Comparison of ENCODE assay signal across 26 mouse cellular contexts in the genomic region with DNA sequence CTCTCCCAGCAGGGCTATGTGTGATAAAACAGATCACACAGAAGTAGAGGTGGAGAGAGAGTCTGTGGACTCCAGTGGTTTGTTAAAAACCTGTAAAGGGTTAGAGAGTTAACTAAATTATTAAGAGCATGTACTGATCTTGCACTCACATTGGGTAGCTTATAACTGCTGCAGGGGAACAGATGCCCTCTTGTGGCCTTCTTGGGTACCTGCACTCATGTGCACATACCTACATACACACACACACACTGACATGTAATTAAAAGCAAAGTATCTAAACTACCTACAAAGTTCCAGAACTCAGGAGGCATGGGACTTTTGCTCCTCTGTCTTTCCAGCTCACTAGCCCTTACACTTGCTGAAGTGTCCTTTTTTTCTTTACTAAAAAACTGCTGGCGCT.
A peak's percentile ranks its signal among the peaks of the same experiment; 100 is the strongest.
DNase-seq lines count a peak whose midpoint lies in the region; ATAC-seq and TF ChIP-seq lines count a peak whose summit lies in the region.
"Had no signal": no experiment of that assay in that cellular context is flagged by ENCODE, and none has a peak within 500 bp of the region (broad histone marks: within the 10 kb centered on the region; RNA-seq: fewer than 3 reads in every experiment).

No protein-coding gene starts in this region.

- no peaks in the 10 kb centered on the region for H3K36me3 ChIP-seq in kidney, adult 2 months (ENCODE audit: control insufficient read depth, insufficient read depth, low read length)
- H3K36me3 ChIP-seq in lung, postnatal 0 days (ENCODE audit: insufficient read depth, low read length) = no peaks in the 10 kb centered on the region
- no peaks in the 10 kb centered on the region for H3K36me3 ChIP-seq in ES-E14 (ENCODE audit: control insufficient read depth, insufficient read depth, low read length, poor library complexity, severe bottlenecking)
- H3K36me3 ChIP-seq in splenic B cell, adult 2 months (ENCODE audit: control insufficient read depth, insufficient read depth, low read length, poor library complexity, severe bottlenecking) = no peaks in the 10 kb centered on the region; the same call in 1 of the 2 replicates
- no peaks in the 10 kb centered on the region for H3K36me3 ChIP-seq in forebrain, embryonic 16.5 days (ENCODE audit: control insufficient read depth, insufficient read depth)
- H3K36me3 ChIP-seq: embryonic facial prominence, embryonic 10.5 days; heart, embryonic 12.5 days; hindbrain, embryonic 10.5 days; limb, embryonic 12.5 days; liver, embryonic 13.5 days; midbrain, embryonic 13.5 days; neural tube, embryonic 12.5 days; stomach, embryonic 15.5 days had no signal

- in situ Hi-C loops in ES-E14 (cut with MboI; ENCODE audit: low sequenced_read_pairs in 2 of 2, unreplicated experiment in 2 of 2) = loop anchor here in 1 of 2 experiments (10.0 kb wide), 1 partner anchor 536 kb away; no protein-coding TSS in a partner anchor

- H3K4me3 ChIP-seq in kidney, adult 2 months (ENCODE audit: insufficient read depth, low read depth, low read length) = no peak overlapping the region
- no peak overlapping the region for H3K4me3 ChIP-seq in lung, postnatal 0 days (ENCODE audit: low read depth, low read length)
- H3K4me3 ChIP-seq in ES-E14 (ENCODE audit: insufficient read depth in 1 of 2, low read depth in 1 of 2, low read length in 2 of 2, poor library complexity in 1 of 2, severe bottlenecking in 1 of 2) = no peak overlapping the region
- no peak overlapping the region for H3K4me3 ChIP-seq in forebrain, embryonic 16.5 days (replicated peaks; ENCODE audit: low read length)
- H3K4me3 ChIP-seq: embryonic facial prominence, embryonic 10.5 days; heart, embryonic 12.5 days; hindbrain, embryonic 10.5 days; limb, embryonic 12.5 days; liver, embryonic 13.5 days; midbrain, embryonic 13.5 days; neural tube, embryonic 12.5 days; stomach, embryonic 15.5 days had no signal

- peak; percentile 8; the same call in 1 of the 2 replicates for TF ChIP-seq CTCF in kidney, adult 2 months (conservative IDR thresholded peaks at IDR 0.05; ENCODE audit: insufficient read depth, insufficient read length, low read depth, low read length)
- peak; percentile 13; the same call in 1 of the 2 replicates for TF ChIP-seq CTCF in lung, postnatal 0 days (IDR thresholded peaks at IDR 0.05)

- DNase-seq in kidney, adult 2 months = no peak
- no peak for DNase-seq in kidney, postnatal 36 days
- no peak for DNase-seq in lung, postnatal 0 days (ENCODE audit: low spot score)
- DNase-seq in lung, postnatal 36 days = no peak
- no peak for DNase-seq in ES-E14 (ENCODE audit: low read depth, low spot score)
- peak; percentile 33 for DNase-seq in splenic B cell, adult 2 months (ENCODE audit: low read depth, low spot score)
- no peak for DNase-seq in spleen, postnatal 4 days (ENCODE audit: low spot score in 2 of 2)
- DNase-seq: cerebellum, adult 11-12 months; cerebellum, postnatal 10 days; gastrocnemius, postnatal 25 days; heart, adult 18-20 months; heart, postnatal 10 days; kidney, adult 8-10 months; kidney, postnatal 14 days; liver, embryonic 13.5 days; lung, postnatal 10 days; retina, postnatal 1 day; thymus, adult 2 months had no signal

- no peak overlapping the region for H3K9ac ChIP-seq in lung, postnatal 0 days (replicated peaks; ENCODE audit: low read depth)
- H3K9ac ChIP-seq in ES-E14 (ENCODE audit: insufficient read depth, low read depth, low read length, poor library complexity, severe bottlenecking) = no peak overlapping the region
- H3K9ac ChIP-seq in forebrain, embryonic 16.5 days (replicated peaks; ENCODE audit: low read depth, low read length) = no peak overlapping the region
- H3K9ac ChIP-seq: heart, embryonic 12.5 days; limb, embryonic 12.5 days; liver, embryonic 13.5 days; midbrain, embryonic 13.5 days; neural tube, embryonic 12.5 days; stomach, embryonic 15.5 days had no signal

- no peak for ATAC-seq in lung, postnatal 0 days
- no peak for ATAC-seq in forebrain, embryonic 16.5 days
- ATAC-seq: midbrain, embryonic 13.5 days had no signal

- 100% methylated on average over 1 of the region's 1 CpGs for WGBS in kidney, adult 2 months
- WGBS in lung, postnatal 0 days = 83% methylated on average over 1 of the region's 1 CpGs
- WGBS in forebrain, embryonic 16.5 days = 96% methylated on average over 1 of the region's 1 CpGs

- no peaks in the 10 kb centered on the region for H3K9me3 ChIP-seq in lung, postnatal 0 days (ENCODE audit: low read length)
- H3K9me3 ChIP-seq in ES-E14 (ENCODE audit: control insufficient read depth, insufficient read depth, low read depth, low read length) = no peaks in the 10 kb centered on the region
- no peaks in the 10 kb centered on the region for H3K9me3 ChIP-seq in forebrain, embryonic 16.5 days (ENCODE audit: control insufficient read depth, low read length)
- H3K9me3 ChIP-seq: embryonic facial prominence, embryonic 10.5 days; liver, embryonic 13.5 days; neural tube, embryonic 12.5 days; stomach, embryonic 15.5 days had no signal

- no peak for TF ChIP-seq POLR2A in kidney, adult 2 months (IDR thresholded peaks at IDR 0.05; ENCODE audit: low read depth, low read length)

- no peak overlapping the region for H3K27ac ChIP-seq in kidney, adult 2 months (ENCODE audit: insufficient read depth, low read depth, low read length)
- no peak overlapping the region for H3K27ac ChIP-seq in lung, postnatal 0 days (ENCODE audit: low read length)
- no peak overlapping the region for H3K27ac ChIP-seq in ES-E14 (ENCODE audit: insufficient read depth, low read depth, low read length, poor library complexity, severe bottlenecking)
- no peak overlapping the region for H3K27ac ChIP-seq in forebrain, embryonic 16.5 days (ENCODE audit: low read length)
- H3K27ac ChIP-seq: embryonic facial prominence, embryonic 10.5 days; hindbrain, embryonic 10.5 days; limb, embryonic 12.5 days; liver, embryonic 13.5 days; midbrain, embryonic 13.5 days; neural tube, embryonic 12.5 days; stomach, embryonic 15.5 days had no signal

- no peaks in the 10 kb centered on the region for H3K4me1 ChIP-seq in kidney, adult 2 months (ENCODE audit: control insufficient read depth, insufficient read depth, low read length)
- H3K4me1 ChIP-seq in lung, postnatal 0 days (ENCODE audit: insufficient read depth, low read depth, low read length) = no peaks in the 10 kb centered on the region
- no peaks in the 10 kb centered on the region for H3K4me1 ChIP-seq in ES-E14 (ENCODE audit: control insufficient read depth in 2 of 2, insufficient read depth in 2 of 2, low read length in 2 of 2, poor library complexity in 1 of 2)
- 0 out of 2 replicates have a peak, but pooled peaks cover 2% of the 10 kb centered on the region for H3K4me1 ChIP-seq in forebrain, embryonic 16.5 days (replicated peaks; ENCODE audit: control insufficient read depth, insufficient read depth, low read length)
- H3K4me1 ChIP-seq: embryonic facial prominence, embryonic 10.5 days; heart, embryonic 12.5 days; liver, embryonic 13.5 days; stomach, embryonic 15.5 days had no signal

- H3K27me3 ChIP-seq in kidney, adult 2 months (replicated peaks; ENCODE audit: control insufficient read depth, insufficient read depth, low read length) = no peaks in the 10 kb centered on the region
- no peaks in the 10 kb centered on the region for H3K27me3 ChIP-seq in lung, postnatal 0 days (replicated peaks; ENCODE audit: insufficient read depth, low read length)
- no peaks in the 10 kb centered on the region for H3K27me3 ChIP-seq in splenic B cell, adult 2 months (ENCODE audit: control insufficient read depth, insufficient read depth, low read length, poor library complexity, severe bottlenecking)
- no peaks in the 10 kb centered on the region for H3K27me3 ChIP-seq in forebrain, embryonic 16.5 days (replicated peaks; ENCODE audit: control insufficient read depth, insufficient read depth, low read length)
- H3K27me3 ChIP-seq: heart, embryonic 12.5 days; limb, embryonic 12.5 days; liver, embryonic 13.5 days; midbrain, embryonic 13.5 days; neural tube, embryonic 12.5 days; stomach, embryonic 15.5 days had no signal

- H3K4me2 ChIP-seq in lung, postnatal 0 days (replicated peaks; ENCODE audit: low read depth, low read length) = no peak overlapping the region
- H3K4me2 ChIP-seq in forebrain, embryonic 16.5 days (ENCODE audit: low read length) = no peak overlapping the region
- H3K4me2 ChIP-seq: heart, embryonic 12.5 days; limb, embryonic 12.5 days; liver, embryonic 13.5 days; midbrain, embryonic 13.5 days; neural tube, embryonic 12.5 days; stomach, embryonic 15.5 days had no signal

- no peak for TF ChIP-seq EP300 in lung, postnatal 0 days (IDR thresholded peaks at IDR 0.05)

TF ChIP-seq in ES-E14, 5 proteins besides CTCF, POLR2A, EP300 and RAD21:
- TF ChIP-seq ZC3H11A (IDR thresholded peaks at IDR 0.05; ENCODE audit: borderline replicate concordance, low read depth, low read length) (peak; percentile 30; the same call in 1 of the 2 replicates), HCFC1 (IDR thresholded peaks at IDR 0.05; ENCODE audit: borderline replicate concordance, insufficient read depth, low read length) (no peak), CHD2 (IDR thresholded peaks at IDR 0.05; ENCODE audit: low read depth, low read length) (no peak)
